Mouse (Mus musculus) cerebellum, adult 2 months (tissue): ENCODE results near the gene Kcnj12. TPM values are rescaled to one million over a fixed set of nuclear protein-coding genes. Genes with fewer than 3 reads are reported as not detected.

Experiments used
- DNase-seq, 2 experiments: peaks; one replicate each; pipeline ENCODE4 v3.0.0; 2021
- H3K27ac ChIP-seq: fragments of 200-500 bp; 2 replicates; pipeline ENCODE4 v1.5.1; 2012; ENCODE audit warnings: low read length, control low read depth, inconsistent platforms; ENCODE audit not compliant: insufficient read depth
- H3K27me3 ChIP-seq: fragments of 200-500 bp; 2 replicates; pipeline ENCODE4 v1.6.1; 2012; ENCODE audit warnings: inconsistent platforms, mild to moderate bottlenecking, low read length, moderate library complexity; ENCODE audit not compliant: control insufficient read depth, insufficient read depth
- H3K4me1 ChIP-seq: fragments of 200-500 bp; 2 replicates; pipeline ENCODE4 v1.6.1; 2011; ENCODE audit warnings: low read length; ENCODE audit not compliant: control insufficient read depth, insufficient read depth
- H3K4me3 ChIP-seq: fragments of 200-500 bp; replicated peaks from 2 replicates; pipeline ENCODE3; 2011; ENCODE audit warnings: mild to moderate bottlenecking, low read depth, low read length, control low read depth; ENCODE audit not compliant: insufficient read depth
- CTCF ChIP-seq: fragments of 200-500 bp; IDR thresholded peaks from 2 replicates; pipeline ENCODE4 v1.5.1; 2011; ENCODE audit warnings: low read depth, mild to moderate bottlenecking, control low read depth, low read length, moderate library complexity, borderline replicate concordance; ENCODE audit not compliant: insufficient read depth
- POLR2A ChIP-seq: fragments of 200-500 bp; IDR thresholded peaks from 2 replicates; pipeline ENCODE4 v1.6.1; 2011; ENCODE audit warnings: low read length, control low read depth, borderline replicate concordance; ENCODE audit not compliant: insufficient read depth
- WGBS: fragments of 180-500 bp; shearing (Covaris S2); methylation state at CpG from one replicate; pipeline ENCODE4 v1.1.7; 2018; 5-methylcytosine and 5-hydroxymethylcytosine counted together
- polyA plus RNA-seq: library from polyadenylated mRNA; depleted of rRNA; stranded (reverse); fragments of >200 nt; gene quantifications from 2 replicates; pipeline ENCODE4 v1.2.3, GENCODE M21; 2012

Kcnj12 gene
- polyA plus RNA-seq, 1 experiment = 80.1 TPM

DNA sequence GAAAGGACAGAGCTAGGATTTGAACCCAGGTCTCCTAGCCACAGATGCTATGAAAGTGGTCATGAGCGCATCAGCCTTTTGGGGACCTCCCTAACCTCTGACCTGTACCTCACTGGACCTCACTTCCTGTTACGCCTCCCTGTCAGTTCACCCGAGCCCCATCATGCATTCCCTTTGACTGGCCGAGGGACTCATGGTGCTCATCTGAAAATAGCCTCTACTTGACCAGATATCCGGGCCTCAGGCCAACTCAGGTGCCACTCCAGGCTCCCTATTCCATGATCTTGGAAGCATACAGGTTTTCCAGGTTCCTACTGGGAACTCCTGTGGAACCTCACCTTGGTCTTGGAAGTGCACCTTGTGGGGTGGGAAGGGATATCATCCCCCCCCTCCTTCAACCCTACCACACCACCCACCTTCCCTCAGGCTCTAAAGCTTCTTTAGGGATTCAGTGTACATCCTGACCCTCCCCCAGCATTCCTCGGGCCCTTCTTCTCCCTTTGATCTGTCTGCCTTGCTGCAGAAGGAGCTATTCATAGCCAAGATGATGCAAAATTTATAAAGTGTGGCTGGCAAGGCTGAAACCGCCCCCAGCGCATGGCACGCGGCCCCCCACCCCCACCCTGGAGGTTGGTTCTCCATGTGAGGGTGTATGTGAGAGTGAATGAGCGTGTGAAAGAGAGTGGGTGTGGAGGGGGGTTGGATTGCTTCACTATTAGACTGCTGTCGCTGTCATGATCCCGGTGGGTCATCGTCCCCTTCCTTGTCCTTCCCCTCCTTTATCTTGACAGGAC, 40.5 kb upstream of the Kcnj12 start:
- WGBS = 56% methylated on average over 14 of the region's 14 CpGs

DNA sequence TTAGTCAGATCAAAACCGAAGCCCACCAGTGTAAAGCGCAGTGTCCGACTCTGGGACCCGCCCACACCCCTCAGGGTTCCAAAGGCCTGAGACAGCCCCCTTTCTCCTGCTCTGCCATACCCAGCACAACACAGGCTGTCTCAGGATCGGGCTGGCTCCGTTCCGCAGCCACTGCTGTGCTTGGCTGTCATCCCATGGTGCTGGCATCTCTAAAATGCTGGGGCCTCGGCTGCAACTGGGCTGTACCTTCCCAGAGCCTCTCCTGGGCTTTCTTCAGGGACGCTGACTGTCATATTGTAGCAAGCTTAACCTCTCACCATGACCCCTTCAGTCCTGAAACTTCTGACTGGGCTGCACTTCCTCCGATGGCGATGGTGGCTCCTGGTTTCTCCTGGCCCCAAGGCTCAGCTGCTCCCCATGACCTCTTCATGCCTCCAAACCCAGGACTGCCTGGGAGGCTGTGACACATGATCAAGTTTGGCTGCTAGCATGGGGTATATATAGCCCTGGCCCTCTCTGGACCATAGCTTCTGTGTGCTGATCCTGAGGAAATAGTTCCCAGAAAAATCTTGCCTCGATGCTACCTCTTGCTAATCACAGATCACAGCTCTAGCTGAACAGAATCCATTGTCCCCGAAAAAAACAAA, 37.3 kb upstream of the Kcnj12 start:
- H3K4me1 ChIP-seq = peaks cover 21% of the 10 kb centered on the region

More for the DNA sequence above, 40.5 kb upstream of the Kcnj12 start:
- Histone ChIP-seq H3K27me3 (no peaks in the 10 kb centered on the region), H3K27ac (no peak overlapping the region), H3K4me1 (peaks cover 21% of the 10 kb centered on the region), H3K4me3 (no peak overlapping the region)
- DNase-seq = no peak
- TF ChIP-seq CTCF = no peak
- TF ChIP-seq POLR2A = no peak

DNA sequence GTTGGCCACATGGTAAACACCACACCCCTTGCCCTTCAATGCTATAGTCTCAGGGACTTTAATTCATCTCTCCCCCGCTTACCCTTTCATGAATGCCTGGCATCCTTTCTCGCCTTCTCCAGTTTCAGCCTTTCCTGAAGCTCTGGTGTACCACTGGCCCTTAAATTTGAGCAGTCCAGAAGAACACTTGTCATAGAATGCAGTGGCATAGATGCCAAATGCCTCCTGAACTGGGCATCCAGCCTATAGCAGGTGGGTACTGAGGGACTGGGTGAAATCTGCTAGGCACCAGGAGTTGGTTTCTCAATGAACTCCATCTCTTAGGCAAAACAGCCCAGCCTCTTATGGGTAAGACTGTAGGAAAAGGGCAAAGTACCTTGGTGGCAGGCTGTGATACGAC, 31.9 kb upstream of the Kcnj12 start:
- no peak overlapping the region for H3K27ac ChIP-seq
- 89% methylated on average over 3 of the region's 3 CpGs for WGBS
- H3K4me3 ChIP-seq = no peak overlapping the region
- DNase-seq = no peak
- H3K4me1 ChIP-seq = peaks cover under 1% of the 10 kb centered on the region; the same call in 1 of the 2 replicates
- no peaks in the 10 kb centered on the region for H3K27me3 ChIP-seq
- no peak for TF ChIP-seq POLR2A
- no peak for TF ChIP-seq CTCF

More for the DNA sequence above, 37.3 kb upstream of the Kcnj12 start:
- TF ChIP-seq POLR2A = no peak
- TF ChIP-seq CTCF = no peak
- peak; percentile 92 to 94 for DNase-seq
- peak overlapping the region; percentile 71 for H3K27ac ChIP-seq
- peak overlapping the region; percentile 11 for H3K4me3 ChIP-seq
- WGBS = 7% methylated on average over 13 of the region's 13 CpGs
- no peaks in the 10 kb centered on the region for H3K27me3 ChIP-seq

DNA sequence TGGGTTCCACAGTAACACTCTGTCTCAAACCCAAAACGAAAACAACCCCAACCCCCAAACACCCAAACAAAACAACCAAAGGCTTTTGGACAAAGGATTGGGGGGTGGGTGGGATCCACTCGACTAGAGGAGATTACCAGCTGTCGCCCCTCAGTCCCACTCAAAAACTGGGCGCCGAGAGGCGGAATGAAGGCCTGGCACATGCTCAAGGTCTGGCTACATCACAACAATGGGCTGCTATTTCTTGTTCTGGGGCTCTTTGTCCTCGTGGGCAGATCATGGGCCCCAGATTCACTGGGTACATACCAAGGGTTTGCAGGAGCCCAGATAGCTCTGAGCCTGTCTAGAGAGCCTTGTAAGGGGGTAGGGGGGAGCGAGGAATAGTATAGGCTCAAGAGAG, 19.6 kb upstream of the Kcnj12 start:
- H3K27me3 ChIP-seq = no peaks in the 10 kb centered on the region
- 53% methylated on average over 8 of the region's 8 CpGs for WGBS
- TF ChIP-seq CTCF = no peak
- no peak overlapping the region for H3K4me3 ChIP-seq
- DNase-seq = no peak
- no peak overlapping the region for H3K27ac ChIP-seq
- no peaks in the 10 kb centered on the region; the same call in 1 of the 2 replicates for H3K4me1 ChIP-seq

DNA sequence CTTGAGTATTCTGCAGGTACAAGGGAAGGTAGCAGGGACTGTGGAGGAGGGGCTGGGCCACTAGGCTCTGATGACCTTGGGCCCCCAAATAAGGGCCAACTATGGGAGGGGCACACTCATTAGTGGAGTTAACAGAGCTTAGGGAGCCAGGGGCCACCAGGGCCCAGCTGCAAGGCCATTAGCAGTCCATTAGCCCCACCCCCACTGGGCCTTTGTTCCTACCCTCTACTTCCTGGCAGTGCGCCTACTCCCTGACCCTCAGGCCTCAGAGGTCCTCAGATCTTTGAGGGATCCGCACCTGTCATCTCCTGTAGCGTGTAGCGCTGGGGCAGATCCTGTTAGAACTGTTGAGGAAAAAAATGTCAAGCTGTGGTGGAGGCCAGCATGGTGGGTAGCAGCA, 18.3 kb upstream of the Kcnj12 start:
- DNase-seq = no peak
- Histone ChIP-seq H3K4me3 (no peak overlapping the region), H3K4me1 (no peaks in the 10 kb centered on the region; the same call in 1 of the 2 replicates), H3K27ac (no peak overlapping the region), H3K27me3 (no peaks in the 10 kb centered on the region)
- TF ChIP-seq CTCF (no peak), POLR2A (no peak)
- WGBS = 84% methylated on average over 4 of the region's 4 CpGs

DNA sequence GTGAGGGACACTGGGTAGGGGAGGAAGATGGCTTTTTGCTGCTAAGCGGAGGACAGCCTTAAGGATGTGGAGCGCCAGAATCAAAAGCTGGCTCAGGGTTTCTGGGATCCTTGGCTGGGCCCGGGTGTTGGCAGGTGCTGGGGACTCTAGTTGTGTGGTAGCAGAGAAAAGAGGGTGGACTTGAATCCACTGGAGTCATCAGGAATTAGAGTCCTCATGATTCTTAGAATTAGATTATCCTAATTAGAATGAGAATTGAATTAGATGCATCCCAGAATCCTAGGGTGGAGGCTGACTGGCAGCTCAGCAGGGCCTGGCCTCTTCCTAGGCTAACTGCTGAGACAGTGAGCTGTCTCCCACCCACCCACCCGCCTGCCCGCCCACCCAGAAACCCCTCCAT, 17.6 kb upstream of the Kcnj12 start:
- Histone ChIP-seq H3K4me1 (no peaks in the 10 kb centered on the region; the same call in 1 of the 2 replicates), H3K27me3 (no peaks in the 10 kb centered on the region), H3K4me3 (no peak overlapping the region), H3K27ac (no peak overlapping the region)
- WGBS = 41% methylated on average over 5 of the region's 5 CpGs
- TF ChIP-seq POLR2A (no peak), CTCF (no peak)
- DNase-seq = no peak

DNA sequence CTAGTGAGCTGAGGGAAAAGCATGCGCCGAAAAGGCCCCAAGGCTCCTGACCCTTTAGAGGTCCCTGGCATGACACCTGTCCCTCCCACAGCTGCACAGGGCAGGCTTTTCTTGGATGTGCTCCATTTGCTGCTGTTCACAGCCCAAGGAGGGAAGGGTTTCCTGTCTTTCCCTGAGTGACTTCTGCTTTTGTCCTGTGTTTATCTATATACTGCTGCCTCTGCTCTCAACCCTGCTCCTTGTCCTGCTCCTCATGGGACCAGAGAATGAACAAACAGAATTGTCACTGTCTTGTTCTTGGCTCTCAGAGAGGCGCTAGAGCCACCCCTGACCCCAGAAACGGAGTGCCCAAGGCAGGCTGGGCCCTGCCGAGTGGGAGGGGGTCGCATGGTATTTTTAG, 17.0 kb upstream of the Kcnj12 start:
- H3K27me3 ChIP-seq = no peaks in the 10 kb centered on the region
- H3K4me3 ChIP-seq = no peak overlapping the region
- DNase-seq = no peak
- WGBS = 52% methylated on average over 6 of the region's 6 CpGs
- H3K27ac ChIP-seq = no peak overlapping the region
- H3K4me1 ChIP-seq = no peaks in the 10 kb centered on the region; the same call in 1 of the 2 replicates
- TF ChIP-seq CTCF = no peak
- TF ChIP-seq POLR2A = no peak
